Mouse (Mus musculus) cortical plate, adult 2 months (tissue): ENCODE results near the gene Hdac2. TPM values are rescaled to one million over a fixed set of nuclear protein-coding genes. Genes with fewer than 3 reads are reported as not detected.

ENCODE experiments used
- H3K27ac ChIP-seq: fragments of 200-500 bp; 2 replicates; pipeline ENCODE4 v1.5.1; 2012; ENCODE audit warnings: low read length, control low read depth, inconsistent platforms; ENCODE audit not compliant: insufficient read depth
- H3K4me1 ChIP-seq: fragments of 200-500 bp; 2 replicates; pipeline ENCODE4 v1.6.1; 2011; ENCODE audit warnings: low read length; ENCODE audit not compliant: control insufficient read depth, insufficient read depth
- H3K4me3 ChIP-seq: fragments of 200-500 bp; 2 replicates; pipeline ENCODE4 v1.5.1; 2011; ENCODE audit warnings: mild to moderate bottlenecking, low read length, control low read depth; ENCODE audit not compliant: insufficient read depth
- CTCF ChIP-seq: fragments of 200-500 bp; IDR thresholded peaks from 2 replicates; pipeline ENCODE4 v1.5.1; 2011; ENCODE audit warnings: mild to moderate bottlenecking, control low read depth, low read length; ENCODE audit not compliant: insufficient read depth; ENCODE audit errors: extremely low read depth
- POLR2A ChIP-seq: fragments of 200-500 bp; IDR thresholded peaks from 2 replicates; pipeline ENCODE4 v1.6.1; 2011; ENCODE audit warnings: mild to moderate bottlenecking, low read length, control low read depth; ENCODE audit not compliant: insufficient read depth; ENCODE audit errors: extremely low read depth
- polyA plus RNA-seq: library from polyadenylated mRNA; depleted of rRNA; stranded (reverse); fragments of >200 nt; gene quantifications from 2 replicates; pipeline ENCODE4 v1.2.3, GENCODE M21; 2012; rRNA removed

Hdac2 gene
- polyA plus RNA-seq, 1 experiment: 64.9 TPM

GRCm38 (mm10) chr10:36992149-36992548, 17.8 kb downstream of the Hdac2 start:
- no peak for TF ChIP-seq POLR2A
- no peak for TF ChIP-seq CTCF
- no peak overlapping the region for H3K27ac ChIP-seq
- H3K4me3 ChIP-seq: no peak overlapping the region
- H3K4me1 ChIP-seq: no peaks in the 10 kb centered on the region

GRCm38 (mm10) chr10:37000839-37001238, 26.5 kb downstream of the Hdac2 start:
- H3K27ac ChIP-seq: no peak overlapping the region
- H3K4me3 ChIP-seq: no peak overlapping the region
- H3K4me1 ChIP-seq: no peaks in the 10 kb centered on the region
- TF ChIP-seq CTCF (no peak), POLR2A (no peak)

- Histone ChIP-seq H3K4me1 (no peaks in the 10 kb centered on the region), H3K4me3 (no peak overlapping the region), H3K27ac (no peak overlapping the region)
- TF ChIP-seq CTCF: peak; percentile 78
- no peak for TF ChIP-seq POLR2A
Observed at GRCm38 (mm10) chr10:37014274-37015107, 40.1 kb downstream of the Hdac2 start.

- TF ChIP-seq CTCF (no peak), POLR2A (no peak)
- no peak overlapping the region for H3K27ac ChIP-seq
- no peak overlapping the region for H3K4me3 ChIP-seq
- no peaks in the 10 kb centered on the region for H3K4me1 ChIP-seq
Observed at GRCm38 (mm10) chr10:37015729-37016128, 41.4 kb downstream of the Hdac2 start.

GRCm38 (mm10) chr10:37016200-37016599, 41.9 kb downstream of the Hdac2 start:
- Histone ChIP-seq H3K4me1 (no peaks in the 10 kb centered on the region), H3K4me3 (no peak overlapping the region), H3K27ac (no peak overlapping the region)
- no peak for TF ChIP-seq POLR2A

- H3K27ac ChIP-seq: no peak overlapping the region
- no peaks in the 10 kb centered on the region for H3K4me1 ChIP-seq
- no peak overlapping the region for H3K4me3 ChIP-seq
- TF ChIP-seq POLR2A: no peak
- TF ChIP-seq CTCF: no peak
Observed at GRCm38 (mm10) chr10:37024301-37024700, 50.0 kb downstream of the Hdac2 start.

GRCm38 (mm10) chr10:37028651-37029050, 54.3 kb downstream of the Hdac2 start:
- H3K4me3 ChIP-seq: no peak overlapping the region
- TF ChIP-seq POLR2A (no peak), CTCF (no peak)
- no peak overlapping the region for H3K27ac ChIP-seq
- no peaks in the 10 kb centered on the region for H3K4me1 ChIP-seq

- TF ChIP-seq CTCF: no peak
- no peak for TF ChIP-seq POLR2A
- Histone ChIP-seq H3K4me3 (no peak overlapping the region), H3K27ac (no peak overlapping the region), H3K4me1 (no peaks in the 10 kb centered on the region)
Observed at GRCm38 (mm10) chr10:37035090-37035497, 60.8 kb downstream of the Hdac2 start.

GRCm38 (mm10) chr10:37047661-37048098, 73.3 kb downstream of the Hdac2 start:
- H3K27ac ChIP-seq: peak overlapping the region; percentile 76
- no peak overlapping the region for H3K4me3 ChIP-seq
- peaks cover 6% of the 10 kb centered on the region for H3K4me1 ChIP-seq
- no peak for TF ChIP-seq CTCF
- TF ChIP-seq POLR2A: 0 out of 2 replicates have a peak, but pooled peaks have one; percentile 26

Other genes with a start within 250 kb of the Hdac2 start
- 84.5 and 87.9 TPM in 2 replicates for gene Marcks, start 164.4 kb downstream of the Hdac2 start, polyA plus RNA-seq